Mouse (Mus musculus) hindbrain, postnatal 0 days (tissue): ENCODE results near the gene Pappa2. TPM values are rescaled to one million over a fixed set of nuclear protein-coding genes. Genes with fewer than 3 reads are reported as not detected.

Experiments used
- ATAC-seq: fragments of 200-750 bp; cut with Nextera tagmentation; 2 replicates; pipeline ENCODE4 v1.8.0; 2017; ENCODE audit warnings: mild to moderate bottlenecking, moderate TSS enrichment, moderate library complexity
- DNase-seq: peaks from one replicate; pipeline ENCODE4 v3.0.0-alpha.2; 2015; ENCODE audit warnings: low spot score
- H3K27ac ChIP-seq: fragments of 300-500 bp; sonication (generic); 2 replicates; pipeline ENCODE4 v1.5.1; 2014; ENCODE audit warnings: mild to moderate bottlenecking
- H3K27me3 ChIP-seq: fragments of 300-500 bp; sonication (generic); 2 replicates; pipeline ENCODE4 v1.6.1; 2014; ENCODE audit warnings: low read length, mixed read lengths; ENCODE audit not compliant: insufficient read depth
- H3K36me3 ChIP-seq: fragments of 300-500 bp; sonication (generic); 2 replicates; pipeline ENCODE4 v1.6.1; 2014; ENCODE audit warnings: low read length, mixed read lengths; ENCODE audit not compliant: insufficient read depth
- H3K4me1 ChIP-seq: fragments of 300-500 bp; sonication (generic); 2 replicates; pipeline ENCODE4 v1.6.1; 2014; ENCODE audit warnings: antibody characterized with exemption, low read length, mixed read lengths; ENCODE audit not compliant: insufficient read depth
- H3K4me2 ChIP-seq: fragments of 300-500 bp; sonication (generic); 2 replicates; pipeline ENCODE4 v1.6.1; 2014; ENCODE audit warnings: low read depth, mild to moderate bottlenecking, low read length, moderate library complexity, mixed read lengths
- H3K4me3 ChIP-seq: fragments of 300-500 bp; sonication (generic); 2 replicates; pipeline ENCODE4 v1.5.1; 2014; ENCODE audit warnings: low read length
- H3K9ac ChIP-seq: fragments of 300-500 bp; sonication (generic); replicated peaks from 2 replicates; pipeline ENCODE4 v1.6.1; 2014; ENCODE audit warnings: mild to moderate bottlenecking, low read length, moderate library complexity, mixed read lengths
- H3K9me3 ChIP-seq: fragments of 300-500 bp; sonication (generic); 2 replicates; pipeline ENCODE4 v1.6.1; 2016; ENCODE audit warnings: low read length, mixed read lengths
- CTCF ChIP-seq: IDR thresholded peaks from 2 replicates; pipeline ENCODE4 v1.5.1; 2016; ENCODE audit warnings: antibody characterized with exemption, control low read depth, low read depth
- WGBS: fragments of 180-500 bp; shearing (Covaris S2); extraction: QIAGEN DNeasy Blood & Tissue Kit; methylation state at CpG from one replicate; pipeline ENCODE4 v1.1.7; 2014; 5-methylcytosine and 5-hydroxymethylcytosine counted together
- polyA plus RNA-seq: library from polyadenylated mRNA; unstranded; fragments of >200 nt; fragmentation: Nextera tagmentation; extraction: Ambion mirVana; gene quantifications from 2 replicates; pipeline ENCODE4 v1.2.1, GENCODE M21; 2015
- total RNA-seq: library from RNA; depleted of rRNA; stranded (reverse); fragments of >200 nt; gene quantifications from 2 replicates; pipeline ENCODE4 v1.2.3, GENCODE M21; 2014

The Pappa2 gene
- total and polyA plus RNA-seq, 2 experiments from 2014 or later, result 0.54 to 4.6 TPM

DNA sequence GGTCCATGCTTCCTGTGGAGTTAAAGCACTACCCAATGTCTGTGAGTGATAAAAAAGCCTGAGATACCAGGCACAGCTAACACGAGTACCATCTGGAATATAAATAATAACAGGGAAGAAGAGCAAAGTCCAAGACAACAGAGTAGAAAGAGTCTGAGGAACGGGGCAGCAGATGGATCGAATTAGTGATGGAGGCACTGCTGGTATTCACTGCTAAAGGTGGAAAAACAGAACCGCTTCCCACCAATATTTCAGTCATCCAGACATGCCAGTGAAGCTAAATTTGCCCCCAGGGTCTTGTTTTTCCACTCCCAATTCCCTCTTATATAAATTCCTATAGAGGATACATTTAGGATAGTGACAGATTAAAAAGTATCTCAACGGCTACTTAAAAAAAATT is 238.8 kb downstream of the Pappa2 start:
- H3K4me1 ChIP-seq, result no peaks in the 10 kb centered on the region
- 71% methylated on average over 5 of the region's 5 CpGs for WGBS
- H3K4me2 ChIP-seq, result no peak overlapping the region
- H3K9me3 ChIP-seq, result no peaks in the 10 kb centered on the region
- H3K4me3 ChIP-seq, result no peak overlapping the region
- no peaks in the 10 kb centered on the region for H3K36me3 ChIP-seq
- TF ChIP-seq CTCF, result no peak
- DNase-seq (no peak), ATAC-seq (no peak)
- no peak overlapping the region for H3K27ac ChIP-seq
- H3K27me3 ChIP-seq, result no peaks in the 10 kb centered on the region
- H3K9ac ChIP-seq, result no peak overlapping the region

DNA sequence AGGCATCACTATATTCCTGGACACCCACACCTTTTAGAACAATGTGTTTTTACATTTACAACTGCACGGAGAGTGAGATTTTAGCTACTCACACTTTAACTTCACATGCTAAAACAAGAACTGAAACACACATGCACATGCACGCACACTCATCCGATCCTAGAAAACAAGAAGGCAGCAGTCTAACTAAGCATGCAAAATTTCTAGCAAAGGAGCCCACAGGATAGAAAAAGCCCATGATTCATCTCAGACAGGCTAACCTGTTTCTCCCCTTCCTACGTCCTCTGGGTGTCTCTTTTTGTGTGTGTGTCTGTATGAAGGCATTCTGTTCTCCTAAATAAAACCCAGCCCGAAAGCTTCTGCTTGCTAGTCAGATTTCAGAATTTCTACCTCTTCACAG is 239.3 kb downstream of the Pappa2 start:
- H3K36me3 ChIP-seq, result no peaks in the 10 kb centered on the region
- H3K27ac ChIP-seq, result no peak overlapping the region
- no peak overlapping the region for H3K4me3 ChIP-seq
- DNase-seq (no peak), ATAC-seq (no peak)
- no peak for TF ChIP-seq CTCF
- H3K4me2 ChIP-seq, result no peak overlapping the region
- H3K9ac ChIP-seq, result no peak overlapping the region
- H3K9me3 ChIP-seq, result no peaks in the 10 kb centered on the region
- WGBS, result 88% methylated on average over 5 of the region's 5 CpGs
- H3K27me3 ChIP-seq, result no peaks in the 10 kb centered on the region
- H3K4me1 ChIP-seq, result no peaks in the 10 kb centered on the region

DNA sequence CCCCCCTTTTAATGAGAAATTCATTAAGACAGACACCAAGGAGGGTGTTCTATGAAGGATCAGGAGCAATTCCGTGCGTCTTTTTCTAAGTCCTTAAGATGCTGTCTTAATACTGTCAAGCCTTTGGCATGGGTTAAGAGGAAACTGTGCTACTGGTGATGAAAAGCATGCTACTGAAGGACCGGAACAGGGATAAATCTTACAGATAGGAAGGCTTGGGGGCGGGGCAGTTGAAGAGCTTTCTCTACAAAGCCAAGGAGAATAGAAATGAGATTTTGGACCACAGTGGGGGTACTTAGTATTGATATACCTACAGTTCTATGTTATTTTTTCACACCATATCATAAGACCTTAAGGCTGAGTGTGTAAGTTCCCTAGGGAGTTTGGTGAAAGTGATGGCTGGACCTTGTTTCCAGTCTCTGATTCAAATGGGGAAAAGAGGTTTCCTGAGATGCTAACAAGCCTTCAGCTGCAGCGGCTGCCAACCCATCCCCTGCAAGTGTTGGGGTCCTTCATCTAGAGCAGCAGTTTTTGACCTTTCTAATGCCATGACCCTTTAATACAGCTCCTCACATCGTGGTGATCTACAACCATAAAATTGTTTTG is 240.0 kb downstream of the Pappa2 start:
- H3K9me3 ChIP-seq, result no peaks in the 10 kb centered on the region
- WGBS, result 82% methylated on average over 6 of the region's 6 CpGs
- H3K4me2 ChIP-seq, result no peak overlapping the region
- H3K9ac ChIP-seq, result no peak overlapping the region
- TF ChIP-seq CTCF, result no peak
- no peaks in the 10 kb centered on the region for H3K36me3 ChIP-seq
- no peaks in the 10 kb centered on the region for H3K27me3 ChIP-seq
- DNase-seq (no peak), ATAC-seq (no peak)
- H3K27ac ChIP-seq, result no peak overlapping the region
- no peak overlapping the region for H3K4me3 ChIP-seq
- H3K4me1 ChIP-seq, result no peaks in the 10 kb centered on the region

DNA sequence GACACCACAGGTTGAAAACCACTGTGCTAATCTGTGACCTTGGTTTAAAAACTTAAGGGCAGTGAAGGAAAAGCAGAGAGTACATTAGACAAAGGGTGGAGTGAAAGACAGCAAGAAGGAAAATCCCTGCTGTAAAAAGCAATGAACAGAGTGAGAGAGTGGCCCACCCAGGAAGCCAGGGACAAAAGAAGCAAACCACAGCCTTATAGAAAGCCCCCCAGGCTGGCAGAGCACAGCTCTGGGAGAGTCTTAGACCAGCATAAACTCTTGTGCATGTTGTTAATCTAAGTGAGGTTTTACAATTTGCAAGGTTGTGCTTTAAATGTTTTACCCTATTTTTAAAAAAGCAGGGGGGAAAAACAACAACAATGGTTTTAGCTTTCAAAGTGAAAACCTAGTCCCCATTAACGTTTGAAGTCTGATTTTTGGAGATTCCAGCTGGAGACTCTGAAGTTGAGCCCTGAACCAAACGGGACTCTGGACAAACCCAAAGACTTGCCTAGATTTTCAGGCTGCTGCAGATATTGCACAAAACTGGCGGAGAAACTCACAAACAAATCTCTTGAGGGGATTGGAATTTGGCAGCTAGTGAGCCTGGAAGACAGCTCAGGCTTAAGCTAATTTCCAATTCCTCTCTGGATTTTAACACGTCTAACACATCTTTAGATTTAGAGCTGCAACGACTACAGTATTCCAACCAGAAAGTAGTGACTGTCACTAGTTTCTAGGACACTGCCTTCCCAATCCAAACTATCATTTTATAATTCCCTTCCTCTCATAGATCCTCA is 241.0 kb downstream of the Pappa2 start:
- DNase-seq (peak; percentile 25), ATAC-seq (no peak)
- Histone ChIP-seq H3K27ac (no peak overlapping the region), H3K36me3 (no peaks in the 10 kb centered on the region), H3K4me1 (no peaks in the 10 kb centered on the region), H3K4me2 (no peak overlapping the region), H3K9me3 (no peaks in the 10 kb centered on the region), H3K4me3 (no peak overlapping the region), H3K9ac (no peak overlapping the region), H3K27me3 (no peaks in the 10 kb centered on the region)
- 29% methylated on average over 5 of the region's 5 CpGs for WGBS
- TF ChIP-seq CTCF, result no peak

DNA sequence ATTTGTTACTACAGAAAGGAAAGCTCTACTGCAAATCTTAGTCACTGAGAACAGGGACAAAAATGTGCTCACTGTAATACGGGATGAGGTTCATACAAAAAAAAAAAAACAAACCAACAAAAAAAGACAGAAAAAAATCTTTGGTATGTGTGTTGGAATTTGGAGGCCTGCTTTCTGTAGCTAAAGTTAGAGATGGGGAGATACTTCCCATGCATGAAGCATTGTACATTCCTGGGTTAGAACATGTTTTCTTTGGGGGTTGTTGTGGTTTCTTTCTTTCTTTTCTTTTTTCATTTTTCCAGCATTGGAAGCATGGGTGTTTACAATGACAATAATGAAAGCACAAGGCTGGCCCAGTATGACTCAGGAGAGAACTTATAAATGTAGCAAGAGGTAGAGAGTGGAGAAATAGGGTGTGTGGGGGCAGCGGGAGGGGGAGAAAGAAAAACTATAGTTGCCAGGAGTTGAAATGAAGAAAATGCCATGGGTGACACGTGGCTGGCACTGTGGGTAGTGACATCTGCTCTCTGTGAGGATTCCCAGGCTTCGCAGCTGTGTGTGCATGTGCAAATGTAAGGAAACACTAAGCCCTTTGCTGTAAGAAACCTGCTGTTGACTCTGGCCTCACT is 247.3 kb downstream of the Pappa2 start:
- Histone ChIP-seq H3K36me3 (no peaks in the 10 kb centered on the region), H3K9me3 (no peaks in the 10 kb centered on the region), H3K4me1 (no peaks in the 10 kb centered on the region), H3K9ac (no peak overlapping the region), H3K27ac (no peak overlapping the region), H3K27me3 (no peaks in the 10 kb centered on the region), H3K4me2 (no peak overlapping the region), H3K4me3 (no peak overlapping the region)
- DNase-seq (no peak), ATAC-seq (no peak)
- WGBS, result 54% methylated on average over 4 of the region's 4 CpGs
- no peak for TF ChIP-seq CTCF

DNA sequence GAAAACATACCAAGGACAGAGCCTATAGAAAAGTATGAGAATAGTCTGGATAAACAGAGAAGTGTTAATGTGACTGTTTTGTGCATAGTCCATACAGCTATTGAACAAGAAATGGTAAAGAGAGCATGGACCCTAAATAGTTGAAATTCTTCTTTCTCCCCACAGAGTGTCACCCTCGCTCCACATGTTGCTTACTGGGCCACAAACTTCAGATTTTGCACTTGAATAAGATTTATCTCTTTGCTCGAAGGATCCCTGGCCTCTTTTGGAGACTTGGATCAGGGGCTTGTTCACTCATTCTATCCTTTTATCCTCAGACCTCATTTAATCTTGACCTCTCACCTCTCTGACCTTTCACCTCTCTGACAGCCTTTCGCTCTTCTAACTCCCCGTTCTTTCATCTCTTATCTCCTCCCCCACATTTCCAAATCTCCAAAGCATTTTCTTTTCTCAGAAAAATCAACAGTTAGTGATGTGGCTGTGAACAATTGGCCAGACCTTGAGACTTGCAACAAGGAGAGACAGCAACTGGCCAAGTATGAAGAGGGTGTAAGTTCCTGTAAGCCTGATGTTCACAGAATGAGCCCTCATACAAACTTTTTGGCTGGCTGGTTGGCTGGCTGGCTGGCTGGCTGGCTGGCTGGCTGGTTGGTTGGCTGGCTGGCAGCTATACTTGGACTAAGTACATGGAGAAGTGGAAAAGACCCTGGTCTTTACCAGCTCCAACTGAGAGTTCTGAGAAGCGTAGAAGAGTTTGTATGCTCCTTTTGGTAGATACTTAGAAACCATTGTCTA is 266.8 kb downstream of the Pappa2 start:
- TF ChIP-seq CTCF, result peak; percentile 80
- Histone ChIP-seq H3K9ac (no peak overlapping the region), H3K4me2 (no peak overlapping the region), H3K9me3 (no peaks in the 10 kb centered on the region), H3K27me3 (no peaks in the 10 kb centered on the region), H3K27ac (no peak overlapping the region), H3K4me1 (no peaks in the 10 kb centered on the region), H3K36me3 (no peaks in the 10 kb centered on the region), H3K4me3 (no peak overlapping the region)
- DNase-seq (peak; percentile 77), ATAC-seq (0 out of 2 replicates have a peak, but pooled peaks have one; percentile 56)
- WGBS, result 34% methylated on average over 5 of the region's 5 CpGs
